Mouse (Mus musculus) erythroblast, embryonic 14.5 days (primary cell): ENCODE data around the gene Arid4a.

Source experiments
- GATA1 ChIP-seq: IDR thresholded peaks from 2 replicates; pipeline ENCODE4 v1.6.1; 2012; ENCODE audit warnings: low read length, inconsistent platforms, mixed read lengths
- TAL1 ChIP-seq: IDR thresholded peaks from 3 replicates; pipeline ENCODE4 v1.6.1; 2012; ENCODE audit warnings: low read length, inconsistent platforms, mixed read lengths

DNA sequence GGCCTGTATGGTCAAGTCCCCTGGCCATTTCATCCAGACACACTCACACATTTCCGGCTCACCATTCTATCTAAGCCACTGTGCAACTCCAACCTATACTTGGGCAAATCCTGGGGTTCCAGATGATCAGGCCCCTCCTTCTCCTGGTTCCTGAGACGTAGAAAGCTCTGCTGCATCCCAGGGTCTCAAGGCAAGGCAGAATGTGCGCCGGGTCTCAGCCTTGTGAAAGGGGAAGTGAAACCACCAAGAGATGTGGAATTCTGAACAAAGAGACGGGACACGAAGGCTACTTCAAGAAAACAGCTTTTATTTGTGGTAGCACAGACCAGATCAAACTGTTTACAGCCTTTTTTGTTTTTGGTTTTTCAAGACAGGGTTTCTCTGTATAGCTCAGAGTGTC is 9.6 kb upstream of the Arid4a start:
- TF ChIP-seq GATA1 = no peak
- TF ChIP-seq TAL1 = no peak
